Mouse (Mus musculus): ENCODE measurements around the gene Ezh2.

DNA sequence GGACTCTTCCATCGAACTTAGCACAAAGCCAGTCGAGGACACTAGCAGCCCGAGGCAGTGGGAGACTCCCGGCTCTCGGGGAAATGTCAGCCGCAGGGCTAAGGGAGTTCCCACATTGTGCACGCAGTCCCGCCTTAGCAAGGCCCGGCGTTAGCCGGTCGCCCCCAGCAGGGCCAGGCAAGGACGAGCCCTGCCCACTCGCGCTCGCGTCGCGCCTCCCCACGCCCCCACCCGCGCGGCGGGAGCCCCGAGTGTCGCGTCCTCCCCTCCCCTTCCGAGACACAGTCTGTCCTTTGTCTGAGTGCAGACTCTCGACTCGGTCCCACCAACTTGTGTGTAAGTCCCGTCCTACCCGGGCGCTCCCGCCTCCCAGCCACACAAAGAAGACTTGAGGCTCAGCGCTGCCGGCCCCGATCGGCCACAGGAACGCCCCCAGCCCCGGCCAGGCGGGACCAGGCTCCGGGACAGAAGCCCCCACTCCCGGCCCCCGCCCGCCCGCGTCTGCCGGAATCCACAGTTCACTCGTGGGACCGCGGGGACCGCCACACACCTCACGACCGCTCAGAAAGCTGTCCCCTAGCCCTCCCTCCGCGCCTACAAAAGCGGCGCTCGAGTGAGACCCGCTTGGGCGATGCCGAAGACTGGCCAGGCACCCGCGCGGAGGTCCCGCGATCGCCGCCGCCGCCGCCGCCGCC, 853 bp downstream of the Ezh2 start:
- TF ChIP-seq GATA1 (IDR thresholded peaks at IDR 0.05; ENCODE audit: low read length) (no peak), TAL1 (IDR thresholded peaks at IDR 0.05; ENCODE audit: low read length) (no peak)
